Mouse (Mus musculus) left cerebral cortex, postnatal 14 days (tissue): Measurements from ENCODE around the gene Mark2. TPM values are rescaled to one million over a fixed set of nuclear protein-coding genes. Genes with fewer than 3 reads are reported as not detected.
A peak's percentile ranks its signal among the peaks of the same experiment; 100 is the strongest.
"Not testable (repeated sequence)": the region's sequence is repeated elsewhere in the genome, so short reads cannot be mapped to it uniquely, and the experiment has no call there.

ENCODE experiments used
- DNase-seq, 2 experiments: peaks; one replicate each; pipeline ENCODE4 v3.0.0; 2021 to 2022; ENCODE audit warnings: low spot score in 2 of 2, mixed read lengths in 1 of 2
- intact Hi-C: fragments of 180-260 bp; cut with DNase I; formaldehyde crosslinking; loops from one replicate; pipeline ENCODE4 v1.15.1; 2025
- long read RNA-seq, 2 experiments: library from polyadenylated mRNA; stranded (forward); transcript quantifications; one replicate each; pipeline ENCODE4 v2.0.0; 2021
- total RNA-seq, 2 experiments: library from RNA; stranded (reverse); gene quantifications; 2 replicates each; pipeline ENCODE4 v1.2.3; 2021

The Mark2 gene
- 100 to 1,000 TPM; 136 to 140 TPM for total RNA-seq
- long read RNA-seq, experiment 1, transcript Mark2-206 (17 exons, 3,104 nt): major isoform, 40 of 130 reads
- long read RNA-seq, experiment 1, transcript Mark2-209 (18 exons, 2,874 nt): minor isoform, 38 of 130 reads
- long read RNA-seq, experiment 1, partial matches to known transcripts: 8 of 130 reads
- long read RNA-seq, experiment 1, other reads (novel, unspliced or antisense): 38 of 130 reads
- long read RNA-seq, experiment 2, full-length matches to known transcripts: 88 of 138 reads
- long read RNA-seq, experiment 2, partial matches to known transcripts: 7 of 138 reads
- long read RNA-seq, experiment 2, other reads (novel, unspliced or antisense): 43 of 138 reads

GRCm38 (mm10) chr19:7341512-7342397, at the start of gene Mark2:
Mark2 (minus strand) TSS chr19:7341860.
- peak; percentile 100 for DNase-seq
- intact Hi-C loops: loop anchor here (2.0 to 10.0 kb wide), 4 partner anchors 63 to 287 kb away; partner anchors contain the start of genes 2700081O15Rik, Macrod1 and Rcor2

- DNase-seq: no peak
- intact Hi-C loops: no loop called here
Observed at GRCm38 (mm10) chr19:7388488-7388887, 46.8 kb upstream of the Mark2 start.

- intact Hi-C loops: no loop called here
- no peak for DNase-seq
Observed at GRCm38 (mm10) chr19:7386042-7386441, 44.4 kb upstream of the Mark2 start.

GRCm38 (mm10) chr19:7382903-7383865, 41.5 kb upstream of the Mark2 start, which contains the start of gene Spindoc:
Spindoc (minus strand) TSS chr19:7382994.
- peak; percentile 97 to 99 for DNase-seq
- intact Hi-C loops: loop anchor here (2.0 kb wide), 1 partner anchor 34 kb away; the partner anchor contains the start of gene 2700081O15Rik

- peak; percentile 40 to 51 for DNase-seq
- intact Hi-C loops: loop anchor here (2.0 kb wide), 1 partner anchor 34 kb away; the partner anchor contains the start of gene 2700081O15Rik
Observed at GRCm38 (mm10) chr19:7382248-7382902, 40.7 kb upstream of the Mark2 start.

- intact Hi-C loops: loop anchor here (2.0 kb wide), 1 partner anchor 35 kb away; the partner anchor contains the start of gene 2700081O15Rik
- DNase-seq: peak in 1 of 2 experiments; percentile 41
Observed at GRCm38 (mm10) chr19:7381906-7382247, 40.2 kb upstream of the Mark2 start.

GRCm38 (mm10) chr19:7377639-7378038, 36.0 kb upstream of the Mark2 start:
- intact Hi-C loops: no loop called here
- DNase-seq: no peak

GRCm38 (mm10) chr19:7374491-7374890, 32.8 kb upstream of the Mark2 start:
- no peak for DNase-seq
- intact Hi-C loops: no loop called here

GRCm38 (mm10) chr19:7369469-7369868, 27.8 kb upstream of the Mark2 start:
- intact Hi-C loops, DNase-seq: not testable (repeated sequence)

GRCm38 (mm10) chr19:7353636-7354035, 12.0 kb upstream of the Mark2 start:
- intact Hi-C loops: no loop called here

GRCm38 (mm10) chr19:7352809-7353495, 11.3 kb upstream of the Mark2 start:
- DNase-seq: no peak
- intact Hi-C loops: no loop called here

More at GRCm38 (mm10) chr19:7353636-7354035, 12.0 kb upstream of the Mark2 start:
- DNase-seq: no peak

- DNase-seq: peak in 1 of 2 experiments; percentile 26
- intact Hi-C loops: loop anchor here (10.0 kb wide), 1 partner anchor 295 kb away; the partner anchor contains the start of gene Macrod1
Observed at GRCm38 (mm10) chr19:7349993-7350392, 8.3 kb upstream of the Mark2 start.

GRCm38 (mm10) chr19:7345235-7345755, 3.6 kb upstream of the Mark2 start:
- DNase-seq: peak; percentile 54 to 68
- intact Hi-C loops: loop anchor here (2.0 to 10.0 kb wide), 2 partner anchors 110 to 290 kb away; partner anchors contain the start of gene Macrod1

GRCm38 (mm10) chr19:7342646-7343045, 986 bp upstream of the Mark2 start:
- DNase-seq: no peak
- intact Hi-C loops: loop anchor here (5.0 to 10.0 kb wide), 3 partner anchors 75 to 288 kb away; partner anchors contain the start of genes 2700081O15Rik, Macrod1 and Rcor2

GRCm38 (mm10) chr19:7340780-7341475, 732 bp downstream of the Mark2 start:
- intact Hi-C loops: loop anchor here (2.0 to 10.0 kb wide), 4 partner anchors 62 to 286 kb away; partner anchors contain the start of genes 2700081O15Rik, Macrod1 and Rcor2
- DNase-seq: no peak

GRCm38 (mm10) chr19:7340371-7340779, 1.3 kb downstream of the Mark2 start:
- DNase-seq: peak; percentile 60 to 61
- intact Hi-C loops: loop anchor here (2.0 to 10.0 kb wide), 4 partner anchors 62 to 286 kb away; partner anchors contain the start of genes 2700081O15Rik, Macrod1 and Rcor2
